Mouse (Mus musculus): Measurements from ENCODE around the gene Rnf113a2. TPM values are rescaled to one million over a fixed set of nuclear protein-coding genes. Genes with fewer than 3 reads are reported as not detected.

The Rnf113a2 gene
- total and polyA plus RNA-seq, 2 experiments from 2014 or later, result 9.4 to 20.9 TPM

- peak overlapping the region; percentile 91 for H3K27ac ChIP-seq (ENCODE audit: low read depth)
- peak overlapping the region; percentile 74 for H3K9ac ChIP-seq (replicated peaks; ENCODE audit: low read depth, low read length)
- TF ChIP-seq CTCF (IDR thresholded peaks at IDR 0.05; ENCODE audit: low read depth) (no peak), EP300 (IDR thresholded peaks at IDR 0.05; ENCODE audit: low read depth) (no peak)
- H3K36me3 ChIP-seq (replicated peaks; ENCODE audit: control insufficient read depth, insufficient read depth, low read length), result no peaks in the 10 kb centered on the region
- H3K27me3 ChIP-seq (ENCODE audit: control insufficient read depth, insufficient read depth, low read length), result no peaks in the 10 kb centered on the region
- peak; percentile 63 for ATAC-seq (ENCODE audit: insufficient read depth, low read depth)
- H3K9me3 ChIP-seq (replicated peaks; ENCODE audit: control insufficient read depth, low read length), result no peaks in the 10 kb centered on the region
- H3K4me2 ChIP-seq (ENCODE audit: low read depth, low read length), result peak overlapping the region; percentile 97
- no peak for DNase-seq (ENCODE audit: low spot score)
- 1% methylated on average over 41 of the region's 52 CpGs for WGBS
- no peaks in the 10 kb centered on the region for H3K4me1 ChIP-seq (ENCODE audit: control insufficient read depth, insufficient read depth)
- peak overlapping the region; percentile 66 for H3K4me3 ChIP-seq (ENCODE audit: low read depth, low read length)
Observed at GRCm38 (mm10) chr12:84407874-84408818, 8.8 kb upstream of the Rnf113a2 start.

DNA sequence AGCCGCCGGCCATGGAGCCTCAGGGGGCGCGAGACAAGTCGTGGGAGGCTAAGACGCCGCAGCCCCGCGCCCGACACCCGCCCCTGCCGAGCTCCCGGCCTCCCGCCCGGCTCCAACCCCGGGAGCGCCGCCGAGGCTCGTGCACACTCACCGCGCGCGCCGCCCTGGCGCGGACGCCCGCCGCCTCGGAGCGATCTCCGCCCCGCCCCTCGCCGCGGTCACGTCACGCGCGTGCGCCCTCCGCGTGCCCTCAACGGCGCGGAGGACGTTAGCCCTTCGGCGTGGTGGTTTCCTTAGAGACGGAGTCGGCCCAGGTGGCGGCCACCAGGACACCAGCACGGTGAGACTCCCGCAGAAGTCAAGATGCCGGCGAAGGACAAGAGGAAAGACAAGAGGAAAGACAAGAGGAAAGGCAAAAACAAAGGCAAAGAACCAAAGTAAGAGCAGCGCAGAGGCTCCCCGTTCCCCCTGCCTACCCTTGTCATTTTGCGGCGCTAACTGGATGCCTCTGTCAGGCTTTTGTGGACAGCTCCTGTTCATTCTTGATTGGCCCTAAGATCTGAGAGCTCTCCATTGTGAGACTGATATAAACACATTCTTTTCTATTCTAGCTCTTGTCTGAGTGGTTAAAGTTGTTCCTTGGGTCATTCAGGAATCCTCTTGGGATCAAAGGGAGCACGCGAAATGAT is 8.0 kb upstream of the Rnf113a2 start, which contains the start of the genes Entpd5 and Bbof1:
Gene Entpd5, minus strand, starts transcription at position 211 of the 689 bp plus-strand sequence.
Gene Bbof1, plus strand, starts transcription at position 253 of the 689 bp plus-strand sequence.
- no peaks in the 10 kb centered on the region for H3K27me3 ChIP-seq (ENCODE audit: control insufficient read depth, insufficient read depth, low read length)
- ATAC-seq (ENCODE audit: insufficient read depth, low read depth) (peak; percentile 97), DNase-seq (ENCODE audit: low spot score) (peak; percentile 80)
- H3K9me3 ChIP-seq (replicated peaks; ENCODE audit: control insufficient read depth, low read length), result no peaks in the 10 kb centered on the region
- WGBS, result 1% methylated on average over 58 of the region's 63 CpGs
- peak within 1 kb of the TSS; percentile 74 for H3K9ac ChIP-seq (replicated peaks; ENCODE audit: low read depth, low read length)
- TF ChIP-seq CTCF (IDR thresholded peaks at IDR 0.05; ENCODE audit: low read depth) (no peak), EP300 (IDR thresholded peaks at IDR 0.05; ENCODE audit: low read depth) (no peak)
- H3K4me2 ChIP-seq (ENCODE audit: low read depth, low read length), result peak within 1 kb of the TSS; percentile 97
- H3K27ac ChIP-seq (ENCODE audit: low read depth), result peak within 1 kb of the TSS; percentile 91
- no peaks in the 10 kb centered on the region for H3K4me1 ChIP-seq (ENCODE audit: control insufficient read depth, insufficient read depth)
- H3K4me3 ChIP-seq (ENCODE audit: low read depth, low read length), result peak within 1 kb of the TSS; percentile 66
- no peaks in the 10 kb centered on the region for H3K36me3 ChIP-seq (replicated peaks; ENCODE audit: control insufficient read depth, insufficient read depth, low read length)

DNA sequence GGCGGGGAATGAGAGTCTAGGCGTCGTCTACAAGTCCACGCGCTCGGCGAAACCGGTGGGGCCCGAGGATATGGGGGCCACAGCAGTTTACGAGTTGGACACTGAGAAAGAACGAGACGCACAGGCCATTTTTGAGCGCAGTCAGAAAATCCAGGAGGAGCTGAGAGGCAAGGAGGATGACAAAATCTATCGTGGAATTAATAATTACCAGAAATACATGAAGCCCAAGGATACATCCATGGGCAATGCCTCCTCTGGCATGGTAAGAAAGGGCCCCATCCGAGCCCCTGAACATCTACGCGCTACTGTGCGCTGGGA is 568 bp downstream of the Rnf113a2 start:
- Histone ChIP-seq H3K9me3 (replicated peaks; ENCODE audit: control insufficient read depth, low read length) (no peaks in the 10 kb centered on the region), H3K4me1 (ENCODE audit: control insufficient read depth, insufficient read depth) (peaks cover 7% of the 10 kb centered on the region; the same call in 1 of the 2 replicates)
- TF ChIP-seq EP300 (IDR thresholded peaks at IDR 0.05; ENCODE audit: low read depth) (no peak), CTCF (IDR thresholded peaks at IDR 0.05; ENCODE audit: low read depth) (no peak)

DNA sequence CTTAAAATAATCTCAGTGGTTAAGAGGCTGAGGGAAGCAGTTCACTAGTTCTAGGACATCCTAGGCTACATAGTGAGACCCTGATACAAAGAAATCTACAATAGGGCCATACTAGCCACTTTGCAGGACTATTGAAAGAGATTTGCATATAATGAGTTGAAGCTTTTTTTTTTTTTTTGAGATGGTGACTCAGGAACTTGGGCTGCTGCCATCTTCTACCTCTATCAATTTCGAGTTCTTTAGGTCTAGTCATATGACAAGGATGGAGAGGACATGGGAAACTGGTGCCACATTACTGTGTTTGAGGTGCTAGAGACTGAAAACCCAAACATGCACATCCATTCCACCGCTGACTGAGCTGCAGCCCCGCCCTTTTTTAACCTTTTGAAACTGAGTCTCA is 7.0 kb downstream of the Rnf113a2 start:
- TF ChIP-seq EP300 (IDR thresholded peaks at IDR 0.05; ENCODE audit: low read depth), result no peak
- no peak for TF ChIP-seq CTCF (IDR thresholded peaks at IDR 0.05; ENCODE audit: low read depth)
- DNase-seq (ENCODE audit: low spot score) (no peak), ATAC-seq (ENCODE audit: insufficient read depth, low read depth) (no peak)
- 53% methylated on average over 3 of the region's 3 CpGs for WGBS
- no peak overlapping the region for H3K4me2 ChIP-seq (ENCODE audit: low read depth, low read length)
- no peak overlapping the region for H3K27ac ChIP-seq (ENCODE audit: low read depth)
- H3K4me1 ChIP-seq (ENCODE audit: control insufficient read depth, insufficient read depth), result no peaks in the 10 kb centered on the region
- H3K36me3 ChIP-seq (replicated peaks; ENCODE audit: control insufficient read depth, insufficient read depth, low read length), result no peaks in the 10 kb centered on the region; the same call in 1 of the 2 replicates
- H3K9ac ChIP-seq (replicated peaks; ENCODE audit: low read depth, low read length), result no peak overlapping the region
- no peak overlapping the region for H3K4me3 ChIP-seq (ENCODE audit: low read depth, low read length)
- H3K9me3 ChIP-seq (replicated peaks; ENCODE audit: control insufficient read depth, low read length), result no peaks in the 10 kb centered on the region
- H3K27me3 ChIP-seq (ENCODE audit: control insufficient read depth, insufficient read depth, low read length), result no peaks in the 10 kb centered on the region

More for the DNA sequence above, 568 bp downstream of the Rnf113a2 start:
- H3K27ac ChIP-seq (ENCODE audit: low read depth), result peak overlapping the region; percentile 57
- no peaks in the 10 kb centered on the region for H3K36me3 ChIP-seq (replicated peaks; ENCODE audit: control insufficient read depth, insufficient read depth, low read length)
- peak overlapping the region; percentile 77 for H3K4me2 ChIP-seq (ENCODE audit: low read depth, low read length)
- no peaks in the 10 kb centered on the region for H3K27me3 ChIP-seq (ENCODE audit: control insufficient read depth, insufficient read depth, low read length)
- WGBS, result 39% methylated on average over 18 of the region's 18 CpGs
- no peak for ATAC-seq (ENCODE audit: insufficient read depth, low read depth)
- H3K9ac ChIP-seq (replicated peaks; ENCODE audit: low read depth, low read length), result peak overlapping the region; percentile 62
- no peak for DNase-seq (ENCODE audit: low spot score)
- peak overlapping the region; percentile 67 for H3K4me3 ChIP-seq (ENCODE audit: low read depth, low read length)

DNA sequence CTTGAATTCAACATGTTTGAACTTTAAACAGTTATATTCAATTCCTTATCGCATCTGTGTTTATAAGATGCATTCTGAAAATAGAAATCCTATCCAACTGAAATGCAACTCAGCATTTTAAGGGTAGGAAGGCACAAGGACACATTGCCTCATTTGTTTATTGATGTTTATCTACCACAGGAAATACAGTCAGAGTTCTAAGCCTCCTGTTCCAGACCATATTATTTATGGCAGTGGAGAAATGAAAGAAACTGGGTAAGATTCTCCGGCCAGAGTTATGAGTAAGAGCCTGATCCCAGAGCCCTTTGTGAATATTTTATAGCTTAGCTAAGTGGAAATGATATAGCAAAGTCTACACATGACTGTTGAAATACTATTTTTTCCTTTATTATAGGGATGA is 12.8 kb downstream of the Rnf113a2 start:
- Histone ChIP-seq H3K4me1 (ENCODE audit: control insufficient read depth, insufficient read depth) (no peaks in the 10 kb centered on the region), H3K9me3 (replicated peaks; ENCODE audit: control insufficient read depth, low read length) (no peaks in the 10 kb centered on the region), H3K27me3 (ENCODE audit: control insufficient read depth, insufficient read depth, low read length) (no peaks in the 10 kb centered on the region), H3K4me2 (ENCODE audit: low read depth, low read length) (no peak overlapping the region), H3K9ac (replicated peaks; ENCODE audit: low read depth, low read length) (no peak overlapping the region), H3K27ac (ENCODE audit: low read depth) (no peak overlapping the region), H3K36me3 (replicated peaks; ENCODE audit: control insufficient read depth, insufficient read depth, low read length) (peaks cover 32% of the 10 kb centered on the region), H3K4me3 (ENCODE audit: low read depth, low read length) (no peak overlapping the region)
- ATAC-seq (ENCODE audit: insufficient read depth, low read depth) (no peak), DNase-seq (ENCODE audit: low spot score) (no peak)
- 84% methylated on average over 2 of the region's 2 CpGs for WGBS
- TF ChIP-seq EP300 (IDR thresholded peaks at IDR 0.05; ENCODE audit: low read depth) (no peak), CTCF (IDR thresholded peaks at IDR 0.05; ENCODE audit: low read depth) (no peak)

All from heart, postnatal 0 days (tissue).